Mouse (Mus musculus) heart, adult 2 months (tissue): ENCODE measurements at regions not wholly inside any gene's neighbourhood (a gene's known extent, or its start where the extent isn't known, plus 50 kb on each side); places are given as distances from the start of the nearest gene placed in this dataset.
"Not testable (repeated sequence)": the region's sequence is repeated elsewhere in the genome, so short reads cannot be mapped to it uniquely, and the experiment has no call there.

Experiments used
- DNase-seq, 2 experiments: peaks; one replicate each; pipeline ENCODE4 v3.0.0; 2021
- H3K27ac ChIP-seq: fragments of 200-600 bp; 2 replicates; pipeline ENCODE4 v1.8.1; 2022
- H3K27me3 ChIP-seq: fragments of 200-500 bp; 2 replicates; pipeline ENCODE4 v1.6.1; 2012; ENCODE audit warnings: mild to moderate bottlenecking, low read length, inconsistent platforms, mixed read lengths; ENCODE audit not compliant: control insufficient read depth, insufficient read depth
- H3K36me3 ChIP-seq: fragments of 200-500 bp; 2 replicates; pipeline ENCODE4 v1.6.1; 2012; ENCODE audit warnings: low read length, inconsistent platforms; ENCODE audit not compliant: control insufficient read depth, insufficient read depth
- H3K4me1 ChIP-seq: fragments of 200-500 bp; 2 replicates; pipeline ENCODE4 v1.6.1; 2011; ENCODE audit warnings: low read length; ENCODE audit not compliant: control insufficient read depth, insufficient read depth
- H3K4me3 ChIP-seq: fragments of 200-600 bp; 2 replicates; pipeline ENCODE4 v1.8.1; 2022
- H3K79me2 ChIP-seq: fragments of 200-500 bp; replicated peaks from 2 replicates; pipeline ENCODE4 v1.6.1; 2012; ENCODE audit warnings: mild to moderate bottlenecking, inconsistent platforms, low read length, moderate library complexity, mixed read lengths; ENCODE audit not compliant: control insufficient read depth, insufficient read depth
- H3K9ac ChIP-seq: fragments of 200-500 bp; 2 replicates; pipeline ENCODE4 v1.6.1; 2012; ENCODE audit warnings: low read depth, mild to moderate bottlenecking, control low read depth, inconsistent platforms, low read length, mixed read lengths
- CTCF ChIP-seq: fragments of 200-600 bp; IDR thresholded peaks from 2 replicates; pipeline ENCODE4 v1.8.1; 2022; ENCODE audit warnings: antibody characterized with exemption, mild to moderate bottlenecking, moderate library complexity
- EP300 ChIP-seq: fragments of 200-500 bp; IDR thresholded peaks from 2 replicates; pipeline ENCODE4 v1.6.1; 2011; ENCODE audit warnings: low read depth, low read length, control low read depth; ENCODE audit not compliant: insufficient read depth
- POLR2A ChIP-seq: fragments of 200-500 bp; IDR thresholded peaks from 2 replicates; pipeline ENCODE4 v1.6.1; 2011; ENCODE audit warnings: mild to moderate bottlenecking, low read depth, low read length, control low read depth; ENCODE audit not compliant: insufficient read depth
- WGBS: fragments of 180-500 bp; shearing (Covaris S2); methylation state at CpG from one replicate; pipeline ENCODE4 v1.1.7; 2018; 5-methylcytosine and 5-hydroxymethylcytosine counted together
- intact Hi-C: fragments of 180-260 bp; cut with DNase I; formaldehyde crosslinking; loops from one replicate; pipeline ENCODE4 v1.15.1; 2025

GRCm38 (mm10) chr1:43310711-43311695 is 114.2 kb upstream of the Fhl2 start:
- H3K27ac ChIP-seq = peak overlapping the region; percentile 82
- H3K4me3 ChIP-seq = peak overlapping the region; percentile 15; the same call in 1 of the 2 replicates
- H3K36me3 ChIP-seq = peaks cover 4% of the 10 kb centered on the region; the same call in 1 of the 2 replicates
- 38% methylated on average over 16 of the region's 16 CpGs for WGBS
- H3K27me3 ChIP-seq = no peaks in the 10 kb centered on the region
- H3K4me1 ChIP-seq = peaks cover 6% of the 10 kb centered on the region
- no peaks in the 10 kb centered on the region for H3K79me2 ChIP-seq
- peak overlapping the region; percentile 50 for H3K9ac ChIP-seq
- DNase-seq = peak in 1 of 2 experiments; percentile 41
- TF ChIP-seq CTCF = no peak
- intact Hi-C loops = loop anchor here (2.0 kb wide), 1 partner anchor 26 kb away; no protein-coding TSS in a partner anchor

GRCm38 (mm10) chr1:43316331-43316730 is 119.5 kb upstream of the Fhl2 start:
- DNase-seq, H3K4me1 ChIP-seq, H3K9ac ChIP-seq, H3K79me2 ChIP-seq, H3K4me3 ChIP-seq, H3K36me3 ChIP-seq, H3K27ac ChIP-seq, intact Hi-C loops, H3K27me3 ChIP-seq: not testable (repeated sequence)
- 63% methylated on average over 12 of the region's 12 CpGs for WGBS

GRCm38 (mm10) chr1:43317076-43317871 is 120.5 kb upstream of the Fhl2 start:
- no peaks in the 10 kb centered on the region for H3K27me3 ChIP-seq

GRCm38 (mm10) chr1:43333488-43333887 is 110.9 kb upstream of the Nck2 start:
- H3K36me3 ChIP-seq, DNase-seq, H3K27ac ChIP-seq, H3K27me3 ChIP-seq, H3K4me1 ChIP-seq, intact Hi-C loops, H3K4me3 ChIP-seq, H3K79me2 ChIP-seq, H3K9ac ChIP-seq: not testable (repeated sequence)
- WGBS = 93% methylated on average over 10 of the region's 10 CpGs

More at GRCm38 (mm10) chr1:43317076-43317871, 120.5 kb upstream of the Fhl2 start:
- H3K4me1 ChIP-seq = no peaks in the 10 kb centered on the region
- H3K36me3 ChIP-seq = no peaks in the 10 kb centered on the region
- H3K4me3 ChIP-seq = no peak overlapping the region
- intact Hi-C loops = no loop called here
- H3K79me2 ChIP-seq = no peaks in the 10 kb centered on the region
- no peak for DNase-seq
- 82% methylated on average over 3 of the region's 3 CpGs for WGBS
- H3K27ac ChIP-seq = no peak overlapping the region
- no peak overlapping the region for H3K9ac ChIP-seq
- TF ChIP-seq CTCF (no peak), EP300 (no peak), POLR2A (no peak)

- Histone ChIP-seq H3K4me1 (peaks cover 11% of the 10 kb centered on the region), H3K4me3 (no peak overlapping the region), H3K79me2 (no peaks in the 10 kb centered on the region), H3K27ac (peak overlapping the region; percentile 69), H3K9ac (no peak overlapping the region), H3K36me3 (peaks cover 9% of the 10 kb centered on the region), H3K27me3 (no peaks in the 10 kb centered on the region)
- intact Hi-C loops = loop anchor here (2.0 to 5.0 kb wide), 3 partner anchors 26 to 110 kb away; no protein-coding TSS in a partner anchor
- DNase-seq = peak; percentile 63 to 83
- TF ChIP-seq POLR2A = 0 out of 2 replicates have a peak, but pooled peaks have one; percentile 16
- TF ChIP-seq EP300 = peak; percentile 93
- no peak for TF ChIP-seq CTCF
- 48% methylated on average over 3 of the region's 3 CpGs for WGBS
Measured at GRCm38 (mm10) chr1:43337168-43337784, 107.1 kb upstream of the Nck2 start.
